Mouse (Mus musculus) bone marrow macrophage, adult 2 months (primary cell): Measurements from ENCODE around the gene Ddc.

Experiments used
- CTCF ChIP-seq: IDR thresholded peaks from 2 replicates; pipeline ENCODE4 v1.5.1; 2012; ENCODE audit warnings: low read depth, mild to moderate bottlenecking, low read length, moderate library complexity
- POLR2A ChIP-seq: IDR thresholded peaks from 2 replicates; pipeline ENCODE4 v1.6.1; 2012; ENCODE audit warnings: mild to moderate bottlenecking, low read depth, low read length, borderline replicate concordance

DNA sequence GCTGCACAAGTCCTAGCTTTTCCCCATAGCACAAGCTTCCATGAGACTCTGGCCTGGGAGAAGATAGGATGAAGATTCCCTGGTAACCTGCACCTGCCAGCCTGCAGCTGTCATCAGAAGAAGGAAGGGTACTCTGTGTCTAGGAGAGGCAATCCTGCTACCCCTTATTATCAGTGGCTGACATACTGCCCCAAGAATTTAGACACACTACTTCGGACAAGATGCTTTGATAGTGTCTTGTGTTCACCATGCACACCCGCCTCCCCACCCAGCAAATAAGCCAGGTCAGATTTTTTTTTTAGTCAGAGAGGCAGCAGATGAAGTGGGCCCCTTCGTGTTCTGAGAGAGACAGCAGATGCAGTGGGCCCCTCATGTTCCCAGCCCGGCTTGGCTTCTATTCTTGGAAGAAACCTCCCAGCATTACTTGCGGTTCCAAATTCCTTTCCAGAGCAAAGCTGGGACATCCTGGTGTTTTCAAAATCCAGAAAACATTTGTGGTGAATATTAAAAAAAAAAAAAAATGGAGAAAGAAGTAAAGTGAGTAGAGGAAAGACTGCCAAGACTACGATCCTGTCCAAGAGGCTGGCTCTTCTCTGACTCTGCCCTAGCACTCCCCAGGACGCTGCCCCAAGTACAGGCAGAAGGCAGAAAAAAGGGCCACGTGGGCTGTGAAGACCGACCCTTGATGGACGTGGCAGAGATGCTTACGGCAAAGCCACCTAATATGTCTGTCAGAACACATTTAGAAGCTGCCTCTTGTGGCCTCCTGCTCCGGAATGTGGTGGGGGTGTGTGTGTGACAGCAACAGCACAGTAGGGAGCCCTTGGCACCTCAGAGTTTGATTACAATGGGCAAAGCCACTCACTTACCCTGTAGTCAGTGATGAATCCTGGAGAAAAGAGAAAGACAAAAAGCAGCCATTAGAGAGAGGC lies 73.7 kb downstream of the Ddc start:
- TF ChIP-seq CTCF (no peak), POLR2A (no peak)
